Comparison of ENCODE assay signal across 8 mouse cellular contexts in genomic region chr13:64129616-64130375, GRCm38 (mm10). TPM values are rescaled to one million over a fixed set of nuclear protein-coding genes. Genes with fewer than 3 reads are reported as not detected.
DNase-seq lines count a peak whose midpoint lies in the region; ATAC-seq and TF ChIP-seq lines count a peak whose summit lies in the region.
"Had no signal": no experiment of that assay in that cellular context is flagged by ENCODE, and none has a peak within 500 bp of the region (broad histone marks: within the 10 kb centered on the region; RNA-seq: fewer than 3 reads in every experiment).

No protein-coding gene starts in this region.

- H3K36me3 ChIP-seq in MEL (ENCODE audit: control insufficient read depth in 1 of 2, insufficient read depth in 2 of 2, low read length in 2 of 2) = peaks cover 5 to 7% of the 10 kb centered on the region in 2 experiments
- H3K36me3 ChIP-seq in intestine, embryonic 14.5 days (ENCODE audit: control insufficient read depth, insufficient read depth, low read length) = peaks cover 13% of the 10 kb centered on the region
- peaks cover 19% of the 10 kb centered on the region for H3K36me3 ChIP-seq in limb, embryonic 13.5 days
- H3K36me3 ChIP-seq in midbrain, embryonic 12.5 days = peaks cover 14% of the 10 kb centered on the region; the same call in 1 of the 2 replicates

- no peak for TF ChIP-seq RAD21 in MEL (IDR thresholded peaks at IDR 0.05; ENCODE audit: low read depth, low read length)

- H3K4me1 ChIP-seq in MEL (ENCODE audit: control insufficient read depth in 1 of 2, insufficient read depth in 2 of 2, low read length in 2 of 2) = peaks cover 5 to 8% of the 10 kb centered on the region in 2 experiments
- H3K4me1 ChIP-seq in intestine, embryonic 14.5 days (replicated peaks; ENCODE audit: control insufficient read depth, insufficient read depth, low read length) = no peaks in the 10 kb centered on the region
- peaks cover 6% of the 10 kb centered on the region; the same call in 1 of the 2 replicates for H3K4me1 ChIP-seq in limb, embryonic 13.5 days
- peaks cover 6% of the 10 kb centered on the region; the same call in 1 of the 2 replicates for H3K4me1 ChIP-seq in midbrain, embryonic 12.5 days

- DNase-seq in MEL (ENCODE audit: low read depth, low spot score) = peak; percentile 68
- peak; percentile 55 for DNase-seq in brain, adult 2 months (ENCODE audit: low read depth, low spot score)
- DNase-seq in gastrocnemius, postnatal 36 days = peak; percentile 10 to 25
- DNase-seq in intestine, embryonic 14.5 days (ENCODE audit: low spot score) = no peak
- DNase-seq in spleen, adult 12 weeks (ENCODE audit: low spot score) = peak; percentile 28

- no peaks in the 10 kb centered on the region for H3K9me3 ChIP-seq in MEL (replicated peaks; ENCODE audit: insufficient read depth, low read length)
- no peaks in the 10 kb centered on the region for H3K9me3 ChIP-seq in intestine, embryonic 14.5 days (ENCODE audit: control insufficient read depth, low read length)
- H3K9me3 ChIP-seq in limb, embryonic 13.5 days = no peaks in the 10 kb centered on the region
- no peaks in the 10 kb centered on the region for H3K9me3 ChIP-seq in midbrain, embryonic 12.5 days

- no peaks in the 10 kb centered on the region for H3K27me3 ChIP-seq in MEL (ENCODE audit: control insufficient read depth in 1 of 2, insufficient read depth in 2 of 2, low read length in 2 of 2)
- H3K27me3 ChIP-seq in intestine, embryonic 14.5 days (replicated peaks; ENCODE audit: control insufficient read depth, insufficient read depth, low read length) = no peaks in the 10 kb centered on the region
- no peaks in the 10 kb centered on the region for H3K27me3 ChIP-seq in limb, embryonic 13.5 days
- no peaks in the 10 kb centered on the region for H3K27me3 ChIP-seq in midbrain, embryonic 12.5 days

- TF ChIP-seq EP300 in MEL (IDR thresholded peaks at IDR 0.05; ENCODE audit: low read depth in 1 of 2, low read length in 2 of 2) = no peak

- peak overlapping the region; percentile 87 to 89 for H3K4me3 ChIP-seq in MEL (ENCODE audit: control insufficient read depth in 1 of 2, insufficient read depth in 1 of 2, low read depth in 2 of 2, low read length in 2 of 2)
- H3K4me3 ChIP-seq in intestine, embryonic 14.5 days (ENCODE audit: low read depth, low read length) = peak overlapping the region; percentile 59
- H3K4me3 ChIP-seq in limb, embryonic 13.5 days = peak overlapping the region; percentile 65
- peak overlapping the region; percentile 49 for H3K4me3 ChIP-seq in midbrain, embryonic 12.5 days

- H3K9ac ChIP-seq in MEL (ENCODE audit: control insufficient read depth, low read depth, low read length, poor library complexity, severe bottlenecking) = peak overlapping the region; percentile 80
- H3K9ac ChIP-seq in intestine, embryonic 14.5 days (ENCODE audit: low read length) = peak overlapping the region; percentile 66
- H3K9ac ChIP-seq in limb, embryonic 13.5 days = peak overlapping the region; percentile 77
- H3K9ac ChIP-seq in midbrain, embryonic 12.5 days (replicated peaks) = no peak overlapping the region

- TF ChIP-seq POLR2A in MEL (IDR thresholded peaks at IDR 0.05; ENCODE audit: control insufficient read depth in 1 of 2, insufficient read depth in 1 of 2, low read depth in 1 of 2, low read length in 2 of 2, poor library complexity in 1 of 2) = no peak

- peak; percentile 66; the same call in 1 of the 2 replicates for ATAC-seq in intestine, embryonic 14.5 days (replicated peaks; ENCODE audit: low FRiP score, low TSS enrichment, low read depth)
- peak; percentile 75; the same call in 1 of the 2 replicates for ATAC-seq in limb, embryonic 13.5 days (ENCODE audit: low FRiP score, low read depth)
- peak; percentile 77 for ATAC-seq in midbrain, embryonic 12.5 days (ENCODE audit: low FRiP score, low read depth)

- intact Hi-C loops in gastrocnemius, postnatal 36 days (cut with DNase I) = no loop called here

- H3K79me2 ChIP-seq in MEL (ENCODE audit: control insufficient read depth, insufficient read depth, low read length, poor library complexity) = peaks cover 2% of the 10 kb centered on the region; the same call in 1 of the 2 replicates

- H3K4me2 ChIP-seq in intestine, embryonic 14.5 days (ENCODE audit: low read length) = peak overlapping the region; percentile 82
- H3K4me2 ChIP-seq in limb, embryonic 13.5 days (replicated peaks) = peak overlapping the region; percentile 81
- H3K4me2 ChIP-seq in midbrain, embryonic 12.5 days (replicated peaks) = peak overlapping the region; percentile 75

- 40% methylated on average over 15 of the region's 15 CpGs for WGBS in intestine, embryonic 14.5 days
- 36% methylated on average over 15 of the region's 15 CpGs for WGBS in limb, embryonic 13.5 days
- WGBS in midbrain, embryonic 12.5 days = 44% methylated on average over 15 of the region's 15 CpGs

- H3K27ac ChIP-seq in MEL (ENCODE audit: control insufficient read depth, low read depth, low read length) = peak overlapping the region; percentile 66
- no peak overlapping the region; the same call in 1 of the 2 replicates for H3K27ac ChIP-seq in intestine, embryonic 14.5 days (ENCODE audit: low read depth)
- H3K27ac ChIP-seq in limb, embryonic 13.5 days = no peak overlapping the region
- H3K27ac ChIP-seq in midbrain, embryonic 12.5 days (replicated peaks) = no peak overlapping the region

- peak; percentile 34 to 62 (median 58) for TF ChIP-seq CTCF in MEL (IDR thresholded peaks at IDR 0.05 in 2 of 3, conservative IDR thresholded peaks at IDR 0.05 in 1 of 3; ENCODE audit: control insufficient read depth in 1 of 3, insufficient read depth in 1 of 3, low read depth in 2 of 3, low read length in 3 of 3, poor library complexity in 1 of 3, severe bottlenecking in 1 of 3)

TF ChIP-seq in MEL, 35 proteins besides CTCF, POLR2A, EP300 and RAD21 (continues in another document):
- no peak for TF ChIP-seq ETS1 (IDR thresholded peaks at IDR 0.05; ENCODE audit: low read depth, low read length)
- no peak for TF ChIP-seq E2F4 (IDR thresholded peaks at IDR 0.05; ENCODE audit: borderline replicate concordance, low read depth, low read length)
- no peak for TF ChIP-seq TAL1 (IDR thresholded peaks at IDR 0.05; ENCODE audit: low read length)
- no peak for TF ChIP-seq TCF12 (IDR thresholded peaks at IDR 0.05; ENCODE audit: low read depth, low read length)
- TF ChIP-seq TBP (IDR thresholded peaks at IDR 0.05; ENCODE audit: low read depth, low read length) = no peak
- TF ChIP-seq ZKSCAN1 (IDR thresholded peaks at IDR 0.05; ENCODE audit: low read depth, low read length) = no peak
- no peak for TF ChIP-seq ZC3H11A (IDR thresholded peaks at IDR 0.05; ENCODE audit: low read depth, low read length)
- TF ChIP-seq JUND (IDR thresholded peaks at IDR 0.05; ENCODE audit: low read depth, low read length) = no peak
- TF ChIP-seq MAZ (IDR thresholded peaks at IDR 0.05; ENCODE audit: low read depth, low read length) = no peak
- TF ChIP-seq SIN3A (IDR thresholded peaks at IDR 0.05; ENCODE audit: low read length) = no peak; the same call in 1 of the 2 replicates
- TF ChIP-seq ZNF384 (IDR thresholded peaks at IDR 0.05; ENCODE audit: low read depth, low read length) = no peak
- TF ChIP-seq GATA1 (IDR thresholded peaks at IDR 0.05; ENCODE audit: low read depth, low read length) = no peak
- TF ChIP-seq SMC3 (IDR thresholded peaks at IDR 0.05; ENCODE audit: low read depth, low read length) = no peak
- TF ChIP-seq GABPA (IDR thresholded peaks at IDR 0.05; ENCODE audit: low read depth, low read length) = no peak
- no peak for TF ChIP-seq MEF2A (IDR thresholded peaks at IDR 0.05; ENCODE audit: extremely low read depth, insufficient replicate concordance, low read depth, low read length, poor library complexity, severe bottlenecking)
- TF ChIP-seq USF1 (IDR thresholded peaks at IDR 0.05; ENCODE audit: low read depth, low read length) = no peak
- TF ChIP-seq NRF1 (IDR thresholded peaks at IDR 0.05; ENCODE audit: insufficient read depth, low read depth, low read length, poor library complexity, severe bottlenecking) = no peak
- TF ChIP-seq MXI1 (IDR thresholded peaks at IDR 0.05; ENCODE audit: low read depth, low read length) = no peak

RNA-seq across cellular contexts. Expression of gene Slc35d2, which starts 0.6 kb away (rescaled TPM):
- 3.9 and 6.0 TPM in 2 replicates for total RNA-seq in MEL (2012; rRNA removed)
- 10 to 100 TPM in 1 of 2 experiments, not detected in 1; 11.6 TPM for polyA plus RNA-seq in MEL (2012; ENCODE audit: insufficient read depth in 1 of 2, insufficient read length in 2 of 2, low read depth in 1 of 2, low replicate concordance in 2 of 2, missing spikeins in 1 of 2)
- total RNA-seq in gastrocnemius, postnatal 36 days (2021) = under 1 TPM; 0.30 to 0.46 TPM
- polyA plus RNA-seq in intestine, embryonic 14.5 days (2014; fragmentation: Nextera tagmentation; extraction: Ambion mirVana) = 3.3 and 4.8 TPM in 2 replicates
- 4.5 and 5.3 TPM in 2 replicates for polyA plus RNA-seq in limb, embryonic 13.5 days (2015; fragmentation: Nextera tagmentation; extraction: Ambion mirVana)
- polyA plus RNA-seq in midbrain, embryonic 12.5 days (2016; fragmentation: Nextera tagmentation; extraction: Ambion mirVana) = 1.7 and 4.0 TPM in 2 replicates

RNA-seq across cellular contexts. Expression of gene Zfp367, which starts 23.2 kb away (rescaled TPM):
- total RNA-seq in MEL (2012; rRNA removed) = 19.5 and 23.4 TPM in 2 replicates
- polyA plus RNA-seq in MEL (2012; ENCODE audit: insufficient read depth in 1 of 2, insufficient read length in 2 of 2, low read depth in 1 of 2, low replicate concordance in 2 of 2, missing spikeins in 1 of 2) = 10 to 100 TPM in 1 of 2 experiments, not detected in 1; 28.4 TPM
- total RNA-seq in gastrocnemius, postnatal 36 days (2021) = 10 to 100 TPM; 19.6 to 22.3 TPM
- 22.4 and 23.7 TPM in 2 replicates for polyA plus RNA-seq in intestine, embryonic 14.5 days (2014; fragmentation: Nextera tagmentation; extraction: Ambion mirVana)
- polyA plus RNA-seq in limb, embryonic 13.5 days (2015; fragmentation: Nextera tagmentation; extraction: Ambion mirVana) = 17.0 and 18.3 TPM in 2 replicates
- polyA plus RNA-seq in midbrain, embryonic 12.5 days (2016; fragmentation: Nextera tagmentation; extraction: Ambion mirVana) = 20.7 and 22.6 TPM in 2 replicates

RNA-seq across cellular contexts. Expression of gene Habp4, which starts 31.8 kb away (rescaled TPM):
- 4.4 and 4.5 TPM in 2 replicates for total RNA-seq in MEL (2012; rRNA removed)
- 10 to 100 TPM in 1 of 2 experiments, not detected in 1; 19.8 TPM for polyA plus RNA-seq in MEL (2012; ENCODE audit: insufficient read depth in 1 of 2, insufficient read length in 2 of 2, low read depth in 1 of 2, low replicate concordance in 2 of 2, missing spikeins in 1 of 2)
- total RNA-seq in gastrocnemius, postnatal 36 days (2021) = 10 to 100 TPM; 21.2 to 24.2 TPM
- 20.1 and 20.9 TPM in 2 replicates for polyA plus RNA-seq in intestine, embryonic 14.5 days (2014; fragmentation: Nextera tagmentation; extraction: Ambion mirVana)
- polyA plus RNA-seq in limb, embryonic 13.5 days (2015; fragmentation: Nextera tagmentation; extraction: Ambion mirVana) = 25.6 and 28.2 TPM in 2 replicates
- 26.8 and 28.4 TPM in 2 replicates for polyA plus RNA-seq in midbrain, embryonic 12.5 days (2016; fragmentation: Nextera tagmentation; extraction: Ambion mirVana)

RNA-seq across cellular contexts. Expression of gene Hsd17b3, which starts 40.8 kb away (rescaled TPM):
- not detected in 2 replicates for total RNA-seq in MEL (2012; rRNA removed)
- polyA plus RNA-seq in MEL (2012; ENCODE audit: insufficient read depth in 1 of 2, insufficient read length in 2 of 2, low read depth in 1 of 2, low replicate concordance in 2 of 2, missing spikeins in 1 of 2) = not detected
- not detected for total RNA-seq in gastrocnemius, postnatal 36 days (2021)
- polyA plus RNA-seq in intestine, embryonic 14.5 days (2014; fragmentation: Nextera tagmentation; extraction: Ambion mirVana) = not detected in 2 replicates
- not detected in 2 replicates for polyA plus RNA-seq in limb, embryonic 13.5 days (2015; fragmentation: Nextera tagmentation; extraction: Ambion mirVana)
- 0.51 TPM in 1 of 2 replicates, not detected in the other for polyA plus RNA-seq in midbrain, embryonic 12.5 days (2016; fragmentation: Nextera tagmentation; extraction: Ambion mirVana)
- polyA plus RNA-seq: large intestine, adult 2 months had no signal
